Mouse (Mus musculus): ENCODE data around the gene Tmem132b.
A peak's percentile ranks its signal among the peaks of the same experiment; 100 is the strongest.

The Tmem132b gene

GRCm38 (mm10) chr5:125575866-125576265, 44.3 kb downstream of the Tmem132b start:
- DNase-seq (ENCODE audit: low spot score in 2 of 2): no peak

DNA sequence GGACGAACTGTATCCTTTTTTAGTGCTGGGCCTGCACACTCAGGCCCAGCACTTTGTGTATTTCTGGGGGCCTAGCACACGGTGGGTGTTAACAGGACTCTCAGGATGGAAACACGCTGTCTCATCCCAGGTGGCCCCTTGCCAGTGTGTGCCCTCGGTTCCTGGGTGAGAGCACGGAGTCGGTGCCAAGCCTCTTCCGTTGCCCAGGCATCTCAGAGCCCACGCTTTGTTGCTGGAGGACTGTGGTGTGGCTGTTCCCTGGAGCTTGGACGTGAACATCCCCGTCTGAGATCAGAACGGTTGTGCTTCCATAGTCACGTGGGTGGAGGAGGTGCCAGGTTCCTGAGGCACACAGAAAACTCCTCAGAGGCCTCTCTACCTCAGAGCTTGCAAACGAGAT, 47.1 kb downstream of the Tmem132b start:
- peak; percentile 72 to 78 for DNase-seq (ENCODE audit: low spot score in 2 of 2)

GRCm38 (mm10) chr5:125579153-125579552, 47.6 kb downstream of the Tmem132b start:
- no peak for DNase-seq (ENCODE audit: low spot score in 2 of 2)

- no peak for DNase-seq (ENCODE audit: low spot score in 2 of 2)
Measured at GRCm38 (mm10) chr5:125583298-125583697, 51.7 kb downstream of the Tmem132b start.

GRCm38 (mm10) chr5:125583836-125584235, 52.3 kb downstream of the Tmem132b start:
- DNase-seq (ENCODE audit: low spot score in 2 of 2): peak; percentile 63 to 68

DNA sequence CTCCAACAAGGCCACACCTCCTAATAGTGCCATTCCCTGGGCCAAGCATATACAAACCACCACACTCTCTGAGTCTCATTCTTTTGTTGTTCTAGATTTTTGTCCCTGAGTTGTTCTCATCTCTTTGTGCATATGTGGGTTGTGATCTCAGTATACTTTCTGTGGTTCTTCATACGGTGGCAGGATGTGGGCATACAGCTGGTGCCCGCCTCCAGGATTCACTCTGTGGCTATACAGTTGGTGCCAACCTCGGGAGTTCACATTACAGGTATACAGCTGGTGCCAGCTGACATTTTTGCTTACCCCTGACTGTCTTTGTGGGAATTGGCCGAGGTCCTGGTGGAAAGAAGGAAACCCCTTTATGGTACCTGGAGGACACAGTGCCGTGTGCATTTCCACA, 53.6 kb downstream of the Tmem132b start:
- no peak for DNase-seq (ENCODE audit: low spot score in 2 of 2)

DNA sequence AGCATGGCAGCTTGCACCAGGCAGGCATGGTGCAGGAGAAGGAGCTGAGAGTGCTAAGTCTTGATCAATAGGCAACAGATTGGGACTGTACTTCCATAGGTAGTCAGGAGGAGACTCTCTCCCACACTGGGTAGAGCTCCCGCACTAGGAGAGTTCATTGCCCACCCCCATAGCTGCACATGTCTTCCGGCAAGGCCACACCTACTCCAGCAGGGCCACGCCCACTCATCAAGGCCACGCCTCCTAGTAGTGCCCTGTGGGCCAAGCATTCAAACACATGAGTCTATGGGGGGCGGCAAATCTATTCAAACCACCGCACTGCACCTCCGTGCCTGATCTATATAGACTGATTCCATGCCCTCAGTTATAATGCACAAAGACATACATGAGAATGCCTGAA, 56.6 kb downstream of the Tmem132b start:
- DNase-seq (ENCODE audit: low spot score in 2 of 2): no peak

GRCm38 (mm10) chr5:125588876-125589667, 57.5 kb downstream of the Tmem132b start:
- DNase-seq (ENCODE audit: low spot score in 2 of 2): no peak

- no peak for DNase-seq (ENCODE audit: low spot score in 2 of 2)
Measured at GRCm38 (mm10) chr5:125598056-125598455, 66.5 kb downstream of the Tmem132b start.

- no peak for DNase-seq (ENCODE audit: low spot score in 2 of 2)
Measured at GRCm38 (mm10) chr5:125607146-125607545, 75.6 kb downstream of the Tmem132b start.

DNA sequence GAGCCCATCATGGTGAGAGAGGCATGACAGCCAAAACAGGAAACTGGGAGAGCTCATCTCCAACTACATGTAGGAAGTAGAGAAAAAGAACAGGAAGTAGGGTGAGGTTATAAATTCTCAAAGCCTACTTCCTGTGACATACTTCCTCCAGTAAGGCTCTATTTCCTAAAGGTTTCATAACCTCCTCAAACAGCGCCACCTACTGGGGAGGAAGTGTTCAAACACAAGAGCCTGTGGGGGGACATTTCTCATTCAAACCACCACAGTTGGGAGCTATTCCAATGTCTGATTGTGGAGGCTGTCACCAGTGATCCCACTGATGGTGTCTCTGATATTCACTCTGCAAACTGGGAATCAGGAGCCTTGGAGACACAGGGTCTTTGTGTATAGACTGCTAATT, 78.4 kb downstream of the Tmem132b start:
- no peak for DNase-seq (ENCODE audit: low spot score in 2 of 2)

DNA sequence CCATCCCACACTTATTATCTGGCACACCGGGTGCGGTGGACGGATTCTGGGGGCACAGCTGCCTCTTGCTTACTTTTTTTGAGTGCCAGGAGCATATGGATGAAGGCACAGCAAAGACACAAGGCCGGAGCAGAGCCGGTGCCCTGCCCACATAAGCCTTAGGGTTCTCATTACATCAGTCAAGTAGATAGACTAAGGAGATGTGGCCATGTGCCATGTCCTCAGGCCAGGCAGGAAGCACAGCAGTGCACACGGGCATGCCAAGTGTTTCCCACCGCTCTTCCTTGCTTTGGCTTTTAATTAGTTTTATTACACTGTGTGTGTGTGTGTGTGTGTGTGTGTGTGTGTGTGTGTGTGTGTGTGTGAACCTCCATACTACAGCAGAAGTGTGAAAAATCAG, 80.9 kb downstream of the Tmem132b start:
- DNase-seq (ENCODE audit: low spot score in 2 of 2): no peak

GRCm38 (mm10) chr5:125613136-125613535, 81.6 kb downstream of the Tmem132b start:
- no peak for DNase-seq (ENCODE audit: low spot score in 2 of 2)

DNA sequence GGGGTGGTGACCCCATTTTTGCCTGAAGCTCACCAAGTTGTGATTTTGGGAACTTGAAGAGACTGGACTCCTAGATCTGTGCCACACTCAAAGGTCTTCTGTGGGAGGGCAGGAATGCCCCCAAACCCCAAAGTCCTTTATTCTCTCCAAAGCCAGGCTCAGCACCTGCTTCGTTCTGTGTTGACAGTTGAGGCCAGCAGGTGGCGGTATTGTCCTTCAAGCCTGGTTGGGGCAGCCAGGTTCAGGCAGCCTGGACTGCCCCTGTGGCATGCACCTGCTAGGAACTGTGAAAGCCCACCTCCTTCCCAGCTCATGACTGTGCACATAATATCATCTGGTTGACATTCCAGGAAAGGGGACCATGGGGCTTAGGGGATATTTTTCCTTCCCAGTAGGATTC, 82.8 kb downstream of the Tmem132b start:
- no peak for DNase-seq (ENCODE audit: low spot score in 2 of 2)

GRCm38 (mm10) chr5:125617050-125617449, 85.5 kb downstream of the Tmem132b start:
- no peak for DNase-seq (ENCODE audit: low spot score in 2 of 2)

DNA sequence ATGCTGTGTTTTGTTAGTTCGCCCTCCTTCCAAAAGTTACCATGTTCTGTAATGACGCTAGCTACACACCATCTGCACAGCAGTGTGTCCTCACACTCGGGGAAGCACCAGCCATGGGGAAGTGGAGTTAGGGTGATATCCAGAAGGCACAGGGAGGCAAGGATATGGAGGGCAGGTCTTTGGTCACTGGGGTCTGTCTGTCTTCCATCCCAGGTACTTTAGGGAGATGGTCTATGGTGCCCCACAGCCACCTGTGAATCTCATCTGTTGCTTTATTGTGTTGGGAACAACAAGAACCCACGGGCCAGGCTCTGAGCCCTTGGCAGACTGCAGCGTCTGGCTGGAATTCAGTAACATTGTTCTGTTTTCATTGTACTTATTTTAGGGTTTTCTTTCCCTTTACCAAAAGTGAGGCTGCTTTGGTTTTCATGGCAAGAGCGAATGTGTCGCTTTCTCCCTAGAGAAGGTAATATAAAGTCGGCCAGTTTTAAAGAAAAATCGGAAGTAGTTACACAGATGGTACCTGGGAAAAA, 96.3 kb downstream of the Tmem132b start:
- DNase-seq (ENCODE audit: low spot score in 2 of 2): no peak

DNA sequence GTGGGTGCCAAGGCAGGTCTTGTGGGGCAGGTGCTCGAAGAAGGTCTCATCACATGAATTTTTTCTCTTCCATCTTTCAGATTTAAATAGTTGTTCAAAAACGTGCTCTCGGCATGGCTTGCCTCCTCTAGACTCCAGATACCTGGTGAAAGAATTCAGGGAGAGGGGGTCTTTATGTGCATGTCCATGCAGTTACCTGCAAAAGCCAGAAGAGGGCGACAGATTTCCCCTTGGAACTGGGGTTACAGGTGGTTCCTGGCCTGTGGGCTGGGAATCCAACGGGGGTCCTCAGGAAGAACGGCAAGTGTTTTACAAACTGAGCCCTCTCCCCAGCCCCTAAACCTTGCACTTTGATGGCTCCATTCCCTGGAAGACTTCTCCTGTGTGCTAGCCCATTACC, 103.1 kb downstream of the Tmem132b start:
- DNase-seq (ENCODE audit: low spot score in 2 of 2): no peak

DNA sequence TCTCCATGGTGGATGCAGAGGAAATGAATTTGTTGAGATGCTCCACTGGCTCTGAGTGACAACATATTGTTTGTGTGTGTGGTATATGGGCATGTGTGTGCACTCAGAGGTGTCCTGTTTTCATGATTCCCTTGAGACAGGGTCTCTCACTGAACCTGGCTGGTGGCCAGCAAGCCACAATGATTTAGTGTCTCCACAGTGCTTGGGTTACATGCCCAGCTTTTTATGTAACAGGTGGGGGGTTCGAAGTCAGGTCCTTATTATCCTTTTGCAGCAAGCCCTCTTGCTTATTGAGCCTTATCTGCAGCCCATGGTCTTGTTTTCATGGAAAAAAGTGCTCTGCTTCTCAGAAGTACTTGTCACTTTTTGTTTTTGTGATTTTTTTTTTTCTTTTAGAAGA, 109.4 kb downstream of the Tmem132b start:
- no peak for DNase-seq (ENCODE audit: low spot score in 2 of 2)

DNA sequence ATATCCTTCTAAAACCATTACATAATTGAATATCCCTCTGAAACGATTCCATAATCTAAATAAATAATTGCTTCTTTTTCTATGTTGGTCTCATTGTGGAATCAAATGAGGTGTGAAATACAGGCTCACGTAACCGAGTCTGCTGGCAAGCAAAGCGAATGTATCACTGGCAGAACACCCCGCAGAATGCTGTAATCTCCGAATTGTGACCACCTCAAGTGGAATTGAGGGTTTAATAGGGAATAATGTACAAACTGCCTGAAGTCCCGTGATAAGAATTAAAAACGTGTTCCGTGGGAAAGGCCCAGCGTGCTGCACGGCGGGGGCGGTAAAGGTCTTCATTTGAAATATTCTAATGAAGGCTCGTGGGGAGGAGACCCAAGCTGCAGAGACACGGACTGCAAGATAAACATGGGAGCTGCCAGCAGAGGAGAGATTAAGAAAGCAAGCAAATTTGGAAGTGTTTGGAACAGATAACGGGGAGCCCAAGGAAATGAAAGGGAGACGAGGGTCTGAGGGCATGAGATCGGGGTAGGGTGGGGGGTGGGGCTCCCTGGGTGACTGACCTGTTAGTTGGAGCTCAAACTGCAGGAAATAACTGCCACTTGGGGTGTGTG, 110.1 kb downstream of the Tmem132b start:
- DNase-seq (ENCODE audit: low spot score in 2 of 2): peak; percentile 38 to 53

DNA sequence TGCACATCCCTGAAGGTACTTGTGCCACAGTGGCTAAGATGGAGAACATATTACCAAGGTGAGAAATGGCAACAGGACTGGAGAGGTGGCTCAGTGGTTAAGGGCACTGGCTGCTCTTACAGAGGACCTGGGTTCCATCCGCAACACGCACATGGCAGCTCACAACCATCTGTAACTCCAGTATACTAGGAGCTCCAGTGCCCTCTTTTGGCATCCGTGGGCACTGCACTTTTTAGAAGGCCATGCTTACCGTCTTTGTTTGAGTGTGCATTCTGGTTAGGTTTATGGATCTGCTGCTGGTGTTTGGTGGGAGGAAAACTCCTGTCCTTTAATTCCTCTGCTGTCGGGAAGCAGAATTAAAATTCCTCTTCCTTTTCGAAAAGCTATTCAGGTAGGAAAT, 116.7 kb downstream of the Tmem132b start:
- no peak for DNase-seq (ENCODE audit: low spot score in 2 of 2)

- no peak for DNase-seq (ENCODE audit: low spot score in 2 of 2)
Measured at GRCm38 (mm10) chr5:125649982-125650381, 118.4 kb downstream of the Tmem132b start.

GRCm38 (mm10) chr5:125658101-125658500, 126.5 kb downstream of the Tmem132b start:
- no peak for DNase-seq (ENCODE audit: low spot score in 2 of 2)

Data from right cerebral cortex, adult 2 months (tissue).